Mouse (Mus musculus) liver, embryonic 11.5 days (tissue): ENCODE measurements around the gene Tesk2. TPM values are rescaled to one million over a fixed set of nuclear protein-coding genes. Genes with fewer than 3 reads are reported as not detected.

Experiments
- ATAC-seq: fragments of 200-750 bp; cut with Nextera tagmentation; replicated peaks from 2 replicates; pipeline ENCODE4 v1.8.0; 2017; ENCODE audit warnings: moderate number of reproducible peaks, mild to moderate bottlenecking, moderate TSS enrichment, moderate library complexity; ENCODE audit not compliant: low FRiP score
- DNase-seq: peaks from one replicate; pipeline ENCODE4 v3.0.0-alpha.2; 2017; ENCODE audit warnings: low spot score
- H3K27ac ChIP-seq: fragments of 300-500 bp; sonication (generic); 2 replicates; pipeline ENCODE4 v1.5.1; 2014; ENCODE audit warnings: mild to moderate bottlenecking, low read depth, low read length, control low read depth
- H3K27me3 ChIP-seq: fragments of 300-500 bp; sonication (generic); replicated peaks from 2 replicates; pipeline ENCODE4 v1.6.1; 2014; ENCODE audit warnings: low read length, mixed read lengths; ENCODE audit not compliant: control insufficient read depth, insufficient read depth
- H3K36me3 ChIP-seq: fragments of 300-500 bp; sonication (generic); 2 replicates; pipeline ENCODE4 v1.6.1; 2014; ENCODE audit warnings: mild to moderate bottlenecking, low read length, moderate library complexity, mixed read lengths; ENCODE audit not compliant: control insufficient read depth, insufficient read depth
- H3K4me1 ChIP-seq: fragments of 300-500 bp; sonication (generic); replicated peaks from 2 replicates; pipeline ENCODE4 v1.6.1; 2014; ENCODE audit warnings: low read length, mixed read lengths; ENCODE audit not compliant: control insufficient read depth, insufficient read depth
- H3K4me2 ChIP-seq: fragments of 300-500 bp; sonication (generic); 2 replicates; pipeline ENCODE4 v1.6.1; 2014; ENCODE audit warnings: mild to moderate bottlenecking, control low read depth, moderate library complexity
- H3K4me3 ChIP-seq: fragments of 300-500 bp; sonication (generic); 2 replicates; pipeline ENCODE4 v1.5.1; 2014; ENCODE audit warnings: low read depth, low read length, control low read depth
- H3K9ac ChIP-seq: fragments of 300-500 bp; sonication (generic); 2 replicates; pipeline ENCODE4 v1.6.1; 2014; ENCODE audit warnings: low read depth, low read length, control low read depth
- H3K9me3 ChIP-seq: fragments of 300-500 bp; sonication (generic); 2 replicates; pipeline ENCODE4 v1.6.1; 2016; ENCODE audit warnings: low read length, inconsistent platforms, mixed read lengths; ENCODE audit not compliant: control insufficient read depth
- WGBS: fragments of 180-500 bp; shearing (Covaris S2); extraction: QIAGEN DNeasy Blood & Tissue Kit; methylation state at CpG from one replicate; pipeline ENCODE4 v1.1.7; 2014; 5-methylcytosine and 5-hydroxymethylcytosine counted together
- polyA plus RNA-seq: library from polyadenylated mRNA; unstranded; fragments of >200 nt; fragmentation: Nextera tagmentation; extraction: Ambion mirVana; gene quantifications from 2 replicates; pipeline ENCODE4 v1.2.1, GENCODE M21; 2014

Gene Tesk2
- polyA plus RNA-seq, 1 experiment from 2014 or later, result 3.1 TPM

GRCm38 (mm10) chr4:116725444-116725843 is 4.7 kb downstream of the Tesk2 start:
- no peak overlapping the region for H3K9ac ChIP-seq

GRCm38 (mm10) chr4:116727401-116727800 is 6.7 kb downstream of the Tesk2 start:
- DNase-seq (no peak), ATAC-seq (no peak)
- H3K9me3 ChIP-seq, result no peaks in the 10 kb centered on the region
- no peaks in the 10 kb centered on the region for H3K36me3 ChIP-seq
- no peak overlapping the region for H3K4me3 ChIP-seq
- no peaks in the 10 kb centered on the region for H3K27me3 ChIP-seq
- WGBS, result 75% methylated on average over 3 of the region's 3 CpGs
- H3K4me2 ChIP-seq, result no peak overlapping the region
- no peaks in the 10 kb centered on the region; the same call in 1 of the 2 replicates for H3K4me1 ChIP-seq
- H3K9ac ChIP-seq, result no peak overlapping the region
- H3K27ac ChIP-seq, result no peak overlapping the region

More at GRCm38 (mm10) chr4:116725444-116725843, 4.7 kb downstream of the Tesk2 start:
- no peaks in the 10 kb centered on the region for H3K36me3 ChIP-seq
- no peaks in the 10 kb centered on the region for H3K27me3 ChIP-seq
- ATAC-seq (no peak), DNase-seq (no peak)
- WGBS, result 80% methylated on average over 5 of the region's 5 CpGs
- no peaks in the 10 kb centered on the region for H3K9me3 ChIP-seq
- no peak overlapping the region for H3K4me3 ChIP-seq
- H3K4me2 ChIP-seq, result no peak overlapping the region
- no peak overlapping the region for H3K27ac ChIP-seq
- no peaks in the 10 kb centered on the region; the same call in 1 of the 2 replicates for H3K4me1 ChIP-seq

GRCm38 (mm10) chr4:116729532-116729931 is 8.8 kb downstream of the Tesk2 start:
- ATAC-seq (no peak), DNase-seq (no peak)
- Histone ChIP-seq H3K4me3 (no peak overlapping the region), H3K9ac (no peak overlapping the region), H3K4me2 (no peak overlapping the region), H3K27ac (no peak overlapping the region), H3K27me3 (no peaks in the 10 kb centered on the region), H3K4me1 (no peaks in the 10 kb centered on the region; the same call in 1 of the 2 replicates), H3K9me3 (no peaks in the 10 kb centered on the region), H3K36me3 (no peaks in the 10 kb centered on the region)
- WGBS, result 86% methylated on average over 3 of the region's 3 CpGs

GRCm38 (mm10) chr4:116731077-116731476 is 10.3 kb downstream of the Tesk2 start:
- no peaks in the 10 kb centered on the region for H3K9me3 ChIP-seq
- H3K36me3 ChIP-seq, result no peaks in the 10 kb centered on the region
- 72% methylated on average over 9 of the region's 9 CpGs for WGBS
- no peak overlapping the region for H3K4me2 ChIP-seq
- H3K27ac ChIP-seq, result no peak overlapping the region
- ATAC-seq (no peak), DNase-seq (no peak)
- no peaks in the 10 kb centered on the region for H3K27me3 ChIP-seq
- no peak overlapping the region for H3K4me3 ChIP-seq
- no peaks in the 10 kb centered on the region; the same call in 1 of the 2 replicates for H3K4me1 ChIP-seq
- no peak overlapping the region for H3K9ac ChIP-seq

GRCm38 (mm10) chr4:116732355-116732754 is 11.6 kb downstream of the Tesk2 start:
- Histone ChIP-seq H3K4me3 (no peak overlapping the region), H3K27me3 (no peaks in the 10 kb centered on the region), H3K27ac (no peak overlapping the region), H3K4me2 (no peak overlapping the region), H3K9me3 (no peaks in the 10 kb centered on the region), H3K9ac (no peak overlapping the region), H3K4me1 (no peaks in the 10 kb centered on the region; the same call in 1 of the 2 replicates), H3K36me3 (no peaks in the 10 kb centered on the region)
- DNase-seq (no peak), ATAC-seq (no peak)
- 70% methylated on average over 5 of the region's 5 CpGs for WGBS

- Histone ChIP-seq H3K27me3 (no peaks in the 10 kb centered on the region), H3K27ac (no peak overlapping the region), H3K4me2 (no peak overlapping the region), H3K4me1 (no peaks in the 10 kb centered on the region), H3K9me3 (no peaks in the 10 kb centered on the region), H3K9ac (no peak overlapping the region), H3K4me3 (no peak overlapping the region), H3K36me3 (no peaks in the 10 kb centered on the region)
- no peak for DNase-seq
- ATAC-seq, result no peak
- WGBS, result 68% methylated on average over 2 of the region's 2 CpGs
Observed at GRCm38 (mm10) chr4:116734996-116735395, 14.2 kb downstream of the Tesk2 start.

GRCm38 (mm10) chr4:116738972-116739751 is 18.4 kb downstream of the Tesk2 start:
- DNase-seq (no peak), ATAC-seq (no peak)
- Histone ChIP-seq H3K36me3 (no peaks in the 10 kb centered on the region), H3K27ac (no peak overlapping the region), H3K27me3 (no peaks in the 10 kb centered on the region), H3K4me1 (no peaks in the 10 kb centered on the region), H3K9ac (no peak overlapping the region), H3K9me3 (no peaks in the 10 kb centered on the region), H3K4me2 (no peak overlapping the region), H3K4me3 (no peak overlapping the region)
- WGBS, result 63% methylated on average over 9 of the region's 9 CpGs

- Histone ChIP-seq H3K9me3 (no peaks in the 10 kb centered on the region), H3K4me2 (no peak overlapping the region), H3K27ac (no peak overlapping the region), H3K9ac (no peak overlapping the region), H3K4me3 (no peak overlapping the region), H3K36me3 (no peaks in the 10 kb centered on the region), H3K4me1 (no peaks in the 10 kb centered on the region), H3K27me3 (no peaks in the 10 kb centered on the region)
- 87% methylated on average over 2 of the region's 2 CpGs for WGBS
- no peak for DNase-seq
- ATAC-seq, result no peak
Observed at GRCm38 (mm10) chr4:116749750-116750149, 29.0 kb downstream of the Tesk2 start.

GRCm38 (mm10) chr4:116761914-116762313 is 41.2 kb downstream of the Tesk2 start:
- H3K9ac ChIP-seq, result no peak overlapping the region
- H3K27me3 ChIP-seq, result no peaks in the 10 kb centered on the region
- no peak overlapping the region for H3K27ac ChIP-seq
- no peaks in the 10 kb centered on the region for H3K4me1 ChIP-seq
- H3K9me3 ChIP-seq, result no peaks in the 10 kb centered on the region
- no peaks in the 10 kb centered on the region for H3K36me3 ChIP-seq
- no peak overlapping the region for H3K4me2 ChIP-seq
- WGBS, result 60% methylated on average over 2 of the region's 2 CpGs
- no peak overlapping the region for H3K4me3 ChIP-seq
- ATAC-seq (no peak), DNase-seq (no peak)
